Mouse (Mus musculus): ENCODE data around the gene Nup107. TPM values are rescaled to one million over a fixed set of nuclear protein-coding genes. Genes with fewer than 3 reads are reported as not detected.

The Nup107 gene
- polyA plus RNA-seq, 1 experiment, result 29.6 TPM

GRCm38 (mm10) chr10:117714048-117714545 is 78.4 kb downstream of the Nup107 start:
- TF ChIP-seq CTCF (IDR thresholded peaks at IDR 0.05; ENCODE audit: borderline replicate concordance, extremely low read depth, insufficient read depth, insufficient read length) (no peak), POLR2A (IDR thresholded peaks at IDR 0.05; ENCODE audit: borderline replicate concordance, extremely low read depth, insufficient read depth, insufficient read length, poor library complexity, severe bottlenecking) (no peak)
- no peak for DNase-seq (ENCODE audit: low read depth)

DNA sequence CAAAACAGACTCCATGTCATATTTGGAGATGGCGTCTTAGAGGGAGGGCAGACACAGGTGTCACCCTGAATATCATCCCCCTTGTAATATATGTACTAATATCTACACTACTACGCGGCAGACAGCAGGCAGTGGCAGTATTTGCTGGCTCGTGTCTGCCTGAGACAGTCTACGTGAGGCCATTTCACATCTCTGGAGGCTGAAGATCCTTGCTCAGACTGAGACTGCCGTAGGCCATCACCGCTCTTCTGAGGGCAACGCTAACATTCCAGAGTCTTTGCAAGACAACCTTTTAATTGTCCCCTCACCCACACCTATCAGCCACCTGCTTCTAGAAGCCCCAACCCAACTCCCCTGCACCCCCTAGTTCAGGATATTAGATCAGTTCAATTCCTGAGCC is 79.0 kb downstream of the Nup107 start:
- DNase-seq (ENCODE audit: low read depth), result no peak
- TF ChIP-seq POLR2A (IDR thresholded peaks at IDR 0.05; ENCODE audit: borderline replicate concordance, extremely low read depth, insufficient read depth, insufficient read length, poor library complexity, severe bottlenecking), result no peak

GRCm38 (mm10) chr10:117712871-117713270 is 79.6 kb downstream of the Nup107 start:
- no peak for DNase-seq (ENCODE audit: low read depth)
- no peak for TF ChIP-seq POLR2A (IDR thresholded peaks at IDR 0.05; ENCODE audit: borderline replicate concordance, extremely low read depth, insufficient read depth, insufficient read length, poor library complexity, severe bottlenecking)
- TF ChIP-seq CTCF (IDR thresholded peaks at IDR 0.05; ENCODE audit: borderline replicate concordance, extremely low read depth, insufficient read depth, insufficient read length), result no peak

DNA sequence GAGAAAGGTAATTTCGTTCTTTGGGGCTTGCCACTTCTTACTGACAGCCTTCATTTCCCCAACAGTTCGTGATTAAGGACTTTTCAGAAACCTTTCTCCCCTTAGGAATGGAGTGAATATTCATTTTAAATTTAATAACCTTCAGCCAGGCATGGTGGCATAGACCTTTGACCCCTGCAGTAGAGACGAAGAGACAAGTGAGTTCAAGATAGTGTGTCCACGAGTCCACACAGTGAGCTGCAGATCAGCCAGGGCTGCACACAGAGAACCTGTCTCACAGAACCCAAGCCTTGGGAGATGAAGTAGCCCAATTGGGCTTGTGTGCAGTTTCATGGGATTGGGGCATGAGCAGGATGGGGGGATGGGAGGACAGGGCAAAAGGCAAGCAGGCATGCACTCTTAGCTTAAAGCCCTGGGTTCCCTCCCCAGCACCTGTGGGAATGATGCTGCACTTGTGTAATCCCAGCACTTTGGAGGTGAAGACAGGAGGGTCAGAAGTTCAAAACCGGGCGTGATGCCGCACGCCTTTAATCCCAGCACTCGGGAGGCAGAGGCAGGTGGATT is 80.2 kb downstream of the Nup107 start:
- no peak for DNase-seq (ENCODE audit: low read depth)

GRCm38 (mm10) chr10:117711408-117711807 is 81.1 kb downstream of the Nup107 start:
- no peak for TF ChIP-seq CTCF (IDR thresholded peaks at IDR 0.05; ENCODE audit: borderline replicate concordance, extremely low read depth, insufficient read depth, insufficient read length)
- TF ChIP-seq POLR2A (IDR thresholded peaks at IDR 0.05; ENCODE audit: borderline replicate concordance, extremely low read depth, insufficient read depth, insufficient read length, poor library complexity, severe bottlenecking), result no peak
- no peak for DNase-seq (ENCODE audit: low read depth)

More for the DNA sequence above, 80.2 kb downstream of the Nup107 start:
- no peak for TF ChIP-seq POLR2A (IDR thresholded peaks at IDR 0.05; ENCODE audit: borderline replicate concordance, extremely low read depth, insufficient read depth, insufficient read length, poor library complexity, severe bottlenecking)
- TF ChIP-seq CTCF (IDR thresholded peaks at IDR 0.05; ENCODE audit: borderline replicate concordance, extremely low read depth, insufficient read depth, insufficient read length), result no peak

- DNase-seq (ENCODE audit: low read depth), result peak; percentile 97
- peak; percentile 88 for TF ChIP-seq POLR2A (IDR thresholded peaks at IDR 0.05; ENCODE audit: borderline replicate concordance, extremely low read depth, insufficient read depth, insufficient read length, poor library complexity, severe bottlenecking)
- TF ChIP-seq CTCF (IDR thresholded peaks at IDR 0.05; ENCODE audit: borderline replicate concordance, extremely low read depth, insufficient read depth, insufficient read length), result peak; percentile 85
Observed at GRCm38 (mm10) chr10:117710604-117711141, 81.8 kb downstream of the Nup107 start, which contains the start of gene Mdm2. Gene Mdm2, minus strand, starts transcription at chr10:117710758.

- no peak; the same call in 1 of the 2 replicates for TF ChIP-seq POLR2A (IDR thresholded peaks at IDR 0.05; ENCODE audit: borderline replicate concordance, extremely low read depth, insufficient read depth, insufficient read length, poor library complexity, severe bottlenecking)
- TF ChIP-seq CTCF (IDR thresholded peaks at IDR 0.05; ENCODE audit: borderline replicate concordance, extremely low read depth, insufficient read depth, insufficient read length), result no peak
- peak; percentile 91 for DNase-seq (ENCODE audit: low read depth)
Observed at GRCm38 (mm10) chr10:117709930-117710603, 82.4 kb downstream of the Nup107 start.

GRCm38 (mm10) chr10:117709326-117709830 is 83.1 kb downstream of the Nup107 start:
- TF ChIP-seq POLR2A (IDR thresholded peaks at IDR 0.05; ENCODE audit: borderline replicate concordance, extremely low read depth, insufficient read depth, insufficient read length, poor library complexity, severe bottlenecking) (no peak), CTCF (IDR thresholded peaks at IDR 0.05; ENCODE audit: borderline replicate concordance, extremely low read depth, insufficient read depth, insufficient read length) (no peak)
- no peak for DNase-seq (ENCODE audit: low read depth)

GRCm38 (mm10) chr10:117708856-117709255 is 83.6 kb downstream of the Nup107 start:
- TF ChIP-seq CTCF (IDR thresholded peaks at IDR 0.05; ENCODE audit: borderline replicate concordance, extremely low read depth, insufficient read depth, insufficient read length) (no peak), POLR2A (IDR thresholded peaks at IDR 0.05; ENCODE audit: borderline replicate concordance, extremely low read depth, insufficient read depth, insufficient read length, poor library complexity, severe bottlenecking) (no peak)
- no peak for DNase-seq (ENCODE audit: low read depth)

DNA sequence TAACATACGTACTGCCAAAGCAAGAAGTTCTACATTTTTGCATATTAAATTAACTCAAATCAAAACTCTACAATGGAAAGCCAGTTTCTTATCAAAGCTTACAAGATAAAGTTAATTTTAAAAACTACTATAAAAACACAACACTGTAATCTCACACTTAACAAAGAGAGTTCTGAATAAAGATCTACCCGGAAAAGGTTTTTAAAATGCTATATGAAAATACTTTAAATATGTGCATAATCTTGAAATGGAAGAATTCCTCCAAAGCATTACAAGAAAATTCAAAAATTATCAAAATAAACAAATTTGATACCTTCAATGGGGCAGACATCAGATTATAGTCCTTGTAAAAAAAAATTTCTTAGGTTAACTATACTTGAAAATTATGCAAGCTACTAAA is 84.1 kb downstream of the Nup107 start:
- DNase-seq (ENCODE audit: low read depth), result no peak
- TF ChIP-seq CTCF (IDR thresholded peaks at IDR 0.05; ENCODE audit: borderline replicate concordance, extremely low read depth, insufficient read depth, insufficient read length) (no peak), POLR2A (IDR thresholded peaks at IDR 0.05; ENCODE audit: borderline replicate concordance, extremely low read depth, insufficient read depth, insufficient read length, poor library complexity, severe bottlenecking) (no peak)

GRCm38 (mm10) chr10:117707114-117707838 is 85.2 kb downstream of the Nup107 start:
- DNase-seq (ENCODE audit: low read depth), result no peak
- TF ChIP-seq CTCF (IDR thresholded peaks at IDR 0.05; ENCODE audit: borderline replicate concordance, extremely low read depth, insufficient read depth, insufficient read length) (no peak), POLR2A (IDR thresholded peaks at IDR 0.05; ENCODE audit: borderline replicate concordance, extremely low read depth, insufficient read depth, insufficient read length, poor library complexity, severe bottlenecking) (no peak)
